Mouse (Mus musculus): Measurements from ENCODE around the gene Cdkl4.
A peak's percentile ranks its signal among the peaks of the same experiment; 100 is the strongest.

Cdkl4 gene

GRCm38 (mm10) chr17:80515956-80516355 is 61.7 kb downstream of the Cdkl4 start:
- DNase-seq = no peak

- no peak for DNase-seq
Measured at GRCm38 (mm10) chr17:80515513-80515912, 62.1 kb downstream of the Cdkl4 start.

GRCm38 (mm10) chr17:80513766-80514165 is 63.8 kb downstream of the Cdkl4 start:
- no peak for DNase-seq

GRCm38 (mm10) chr17:80510459-80510855 is 67.2 kb downstream of the Cdkl4 start:
- DNase-seq = no peak

- DNase-seq = no peak
Measured at GRCm38 (mm10) chr17:80509494-80510458, 67.8 kb downstream of the Cdkl4 start.

- DNase-seq = no peak
Measured at GRCm38 (mm10) chr17:80505766-80506165, 71.8 kb downstream of the Cdkl4 start.

GRCm38 (mm10) chr17:80505342-80505741 is 72.3 kb downstream of the Cdkl4 start:
- DNase-seq = no peak

GRCm38 (mm10) chr17:80501805-80502172 is 75.8 kb downstream of the Cdkl4 start:
- no peak for DNase-seq

- DNase-seq = no peak
Measured at GRCm38 (mm10) chr17:80501037-80501804, 76.4 kb downstream of the Cdkl4 start.

- DNase-seq = no peak
Measured at GRCm38 (mm10) chr17:80500025-80500424, 77.6 kb downstream of the Cdkl4 start.

- no peak for DNase-seq
Measured at GRCm38 (mm10) chr17:80498600-80499268, 78.9 kb downstream of the Cdkl4 start.

GRCm38 (mm10) chr17:80497183-80497601 is 80.4 kb downstream of the Cdkl4 start:
- DNase-seq = no peak

- no peak for DNase-seq
Measured at GRCm38 (mm10) chr17:80496607-80497170, 80.9 kb downstream of the Cdkl4 start.

- DNase-seq = no peak
Measured at GRCm38 (mm10) chr17:80496185-80496584, 81.4 kb downstream of the Cdkl4 start.

- DNase-seq = no peak
Measured at GRCm38 (mm10) chr17:80493891-80494290, 83.7 kb downstream of the Cdkl4 start.

- no peak for DNase-seq
Measured at GRCm38 (mm10) chr17:80492811-80493210, 84.8 kb downstream of the Cdkl4 start.

- no peak for DNase-seq
Measured at GRCm38 (mm10) chr17:80492274-80492673, 85.3 kb downstream of the Cdkl4 start.

GRCm38 (mm10) chr17:80490166-80490565 is 87.4 kb downstream of the Cdkl4 start:
- DNase-seq = no peak

GRCm38 (mm10) chr17:80488918-80489317 is 88.7 kb downstream of the Cdkl4 start:
- DNase-seq = no peak

GRCm38 (mm10) chr17:80485160-80485559 is 92.5 kb downstream of the Cdkl4 start:
- no peak for DNase-seq

- DNase-seq = no peak
Measured at GRCm38 (mm10) chr17:80480855-80481224, 96.8 kb downstream of the Cdkl4 start.

GRCm38 (mm10) chr17:80480031-80480854 is 97.4 kb downstream of the Cdkl4 start, which contains the start of gene Sos1:
TSS of gene Sos1 (minus strand) at chr17:80480453.
- peak; percentile 98 for DNase-seq

All from kidney, postnatal 4 days (tissue).